Mouse (Mus musculus) kidney, embryonic 15.5 days (tissue): ENCODE data around the gene Gdpgp1. TPM values are rescaled to one million over a fixed set of nuclear protein-coding genes. Genes with fewer than 3 reads are reported as not detected.

Experiments
- ATAC-seq: fragments of 200-750 bp; cut with Nextera tagmentation; replicated peaks from 2 replicates; pipeline ENCODE4 v1.8.0; 2017; ENCODE audit warnings: moderate TSS enrichment; ENCODE audit not compliant: low FRiP score
- H3K27ac ChIP-seq: fragments of 300-500 bp; sonication (generic); 2 replicates; pipeline ENCODE4 v1.5.1; 2015; ENCODE audit warnings: mild to moderate bottlenecking, inconsistent platforms
- H3K27me3 ChIP-seq: fragments of 300-500 bp; sonication (generic); 2 replicates; pipeline ENCODE4 v1.6.1; 2015; ENCODE audit warnings: inconsistent platforms
- H3K36me3 ChIP-seq: fragments of 300-500 bp; sonication (generic); 2 replicates; pipeline ENCODE4 v1.6.1; 2015; ENCODE audit warnings: inconsistent platforms
- H3K4me1 ChIP-seq: fragments of 300-500 bp; sonication (generic); 2 replicates; pipeline ENCODE4 v1.6.1; 2015; ENCODE audit warnings: inconsistent platforms
- H3K4me2 ChIP-seq: fragments of 300-500 bp; sonication (generic); 2 replicates; pipeline ENCODE4 v1.6.1; 2015; ENCODE audit warnings: moderate library complexity, mild to moderate bottlenecking, inconsistent platforms
- H3K4me3 ChIP-seq: fragments of 300-500 bp; sonication (generic); replicated peaks from 2 replicates; pipeline ENCODE4 v1.5.1; 2015; ENCODE audit warnings: mild to moderate bottlenecking, inconsistent platforms
- H3K9ac ChIP-seq: fragments of 300-500 bp; sonication (generic); 2 replicates; pipeline ENCODE4 v1.6.1; 2015; ENCODE audit warnings: mild to moderate bottlenecking, inconsistent platforms
- H3K9me3 ChIP-seq: fragments of 300-500 bp; sonication (generic); replicated peaks from 2 replicates; pipeline ENCODE4 v1.6.1; 2016; ENCODE audit warnings: inconsistent platforms
- WGBS: fragments of 180-500 bp; shearing (Covaris S2); methylation state at CpG from one replicate; pipeline ENCODE4 v1.1.7; 2015; ENCODE audit warnings: mixed read lengths; 5-methylcytosine and 5-hydroxymethylcytosine counted together
- polyA plus RNA-seq: library from polyadenylated mRNA; unstranded; fragments of >200 nt; fragmentation: Nextera tagmentation; extraction: Ambion mirVana; gene quantifications from 2 replicates; pipeline ENCODE4 v1.2.1, GENCODE M21; 2015

Gene Gdpgp1
- polyA plus RNA-seq, 1 experiment from 2014 or later = 3.9 TPM

- no peak overlapping the region for H3K27ac ChIP-seq
- no peak overlapping the region for H3K4me3 ChIP-seq
- H3K4me2 ChIP-seq = no peak overlapping the region
- 59% methylated on average over 5 of the region's 5 CpGs for WGBS
- no peaks in the 10 kb centered on the region for H3K27me3 ChIP-seq
- no peak for ATAC-seq
- H3K36me3 ChIP-seq = peaks cover 7% of the 10 kb centered on the region; the same call in 1 of the 2 replicates
- no peaks in the 10 kb centered on the region for H3K9me3 ChIP-seq
- peaks cover 74% of the 10 kb centered on the region for H3K4me1 ChIP-seq
- H3K9ac ChIP-seq = no peak overlapping the region
Measured at GRCm38 (mm10) chr7:80200963-80201539, 31.6 kb upstream of the Gdpgp1 start.

- Histone ChIP-seq H3K9ac (no peak overlapping the region), H3K36me3 (peaks cover 7% of the 10 kb centered on the region; the same call in 1 of the 2 replicates), H3K4me3 (no peak overlapping the region), H3K27me3 (no peaks in the 10 kb centered on the region), H3K27ac (no peak overlapping the region), H3K4me2 (no peak overlapping the region), H3K4me1 (peaks cover 82% of the 10 kb centered on the region), H3K9me3 (no peaks in the 10 kb centered on the region)
- ATAC-seq = no peak
- WGBS = 88% methylated on average over 15 of the region's 15 CpGs
Measured at GRCm38 (mm10) chr7:80201888-80202540, 30.7 kb upstream of the Gdpgp1 start.

DNA sequence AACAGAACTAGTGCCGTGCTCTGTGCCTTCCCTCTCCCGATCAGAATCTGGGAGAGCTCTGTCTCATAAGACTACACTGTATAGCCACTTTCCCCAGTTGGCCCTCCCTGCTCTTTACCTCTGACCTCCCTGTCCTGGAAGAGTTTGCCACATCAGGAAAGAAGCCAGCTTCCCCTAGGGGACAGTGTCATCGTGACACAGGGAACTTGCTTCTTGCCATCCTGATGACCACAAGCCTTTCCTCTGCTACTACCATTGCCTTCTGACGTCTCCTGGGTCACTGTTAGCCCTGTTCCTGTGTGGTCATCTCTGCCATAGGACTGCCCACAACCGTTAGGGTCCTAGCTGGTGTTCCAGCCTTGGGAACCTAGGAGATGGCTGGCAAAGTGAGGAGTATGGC is 29.7 kb upstream of the Gdpgp1 start:
- WGBS = 80% methylated on average over 5 of the region's 5 CpGs
- Histone ChIP-seq H3K4me2 (no peak overlapping the region), H3K9me3 (no peaks in the 10 kb centered on the region), H3K4me3 (no peak overlapping the region), H3K9ac (no peak overlapping the region), H3K27me3 (no peaks in the 10 kb centered on the region), H3K36me3 (peaks cover 7% of the 10 kb centered on the region; the same call in 1 of the 2 replicates), H3K4me1 (peaks cover 83% of the 10 kb centered on the region), H3K27ac (no peak overlapping the region)
- ATAC-seq = no peak

DNA sequence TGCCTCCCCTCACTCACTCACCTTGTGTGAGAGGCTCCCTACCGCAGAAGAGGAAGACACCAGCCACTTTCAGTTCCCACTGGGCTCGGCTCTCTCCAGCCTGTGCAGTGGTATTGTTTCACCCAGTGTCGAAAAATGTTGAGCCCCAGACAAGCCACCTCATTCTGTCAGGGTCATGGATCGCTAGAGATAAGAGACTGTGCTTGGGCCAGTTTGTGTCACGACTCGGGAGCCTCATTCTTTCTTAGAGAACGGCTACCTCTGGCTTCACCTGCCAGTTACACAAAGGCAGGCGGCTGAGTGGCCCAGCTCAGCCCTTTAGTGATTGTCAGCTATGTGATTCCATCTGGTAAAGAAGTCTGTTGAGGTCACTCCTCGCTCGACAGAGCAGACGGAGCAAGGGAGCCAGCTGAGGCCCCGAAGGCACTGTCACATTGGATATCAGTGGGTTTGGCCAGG is 29.0 kb upstream of the Gdpgp1 start:
- peaks cover 7% of the 10 kb centered on the region; the same call in 1 of the 2 replicates for H3K36me3 ChIP-seq
- H3K9me3 ChIP-seq = no peaks in the 10 kb centered on the region
- 0 out of 2 replicates have a peak overlapping the region, but pooled peaks have one; percentile 24 for H3K27ac ChIP-seq
- no peaks in the 10 kb centered on the region for H3K27me3 ChIP-seq
- no peak overlapping the region for H3K9ac ChIP-seq
- 42% methylated on average over 12 of the region's 12 CpGs for WGBS
- no peak overlapping the region for H3K4me3 ChIP-seq
- H3K4me1 ChIP-seq = peaks cover 90% of the 10 kb centered on the region
- H3K4me2 ChIP-seq = no peak overlapping the region
- ATAC-seq = no peak

GRCm38 (mm10) chr7:80204362-80204761 is 28.3 kb upstream of the Gdpgp1 start:
- H3K4me1 ChIP-seq = peaks cover 91% of the 10 kb centered on the region

GRCm38 (mm10) chr7:80204961-80205360 is 27.7 kb upstream of the Gdpgp1 start:
- no peak for ATAC-seq
- Histone ChIP-seq H3K36me3 (peaks cover 7% of the 10 kb centered on the region; the same call in 1 of the 2 replicates), H3K4me3 (no peak overlapping the region), H3K9me3 (no peaks in the 10 kb centered on the region), H3K4me1 (peaks cover 91% of the 10 kb centered on the region), H3K27me3 (no peaks in the 10 kb centered on the region), H3K9ac (no peak overlapping the region), H3K27ac (no peak overlapping the region), H3K4me2 (no peak overlapping the region)
- 74% methylated on average over 7 of the region's 7 CpGs for WGBS

More at GRCm38 (mm10) chr7:80204362-80204761, 28.3 kb upstream of the Gdpgp1 start:
- WGBS = 72% methylated on average over 4 of the region's 4 CpGs
- Histone ChIP-seq H3K27ac (no peak overlapping the region), H3K27me3 (no peaks in the 10 kb centered on the region), H3K4me2 (no peak overlapping the region), H3K4me3 (no peak overlapping the region), H3K36me3 (peaks cover 7% of the 10 kb centered on the region; the same call in 1 of the 2 replicates), H3K9ac (no peak overlapping the region), H3K9me3 (no peaks in the 10 kb centered on the region)
- ATAC-seq = no peak

DNA sequence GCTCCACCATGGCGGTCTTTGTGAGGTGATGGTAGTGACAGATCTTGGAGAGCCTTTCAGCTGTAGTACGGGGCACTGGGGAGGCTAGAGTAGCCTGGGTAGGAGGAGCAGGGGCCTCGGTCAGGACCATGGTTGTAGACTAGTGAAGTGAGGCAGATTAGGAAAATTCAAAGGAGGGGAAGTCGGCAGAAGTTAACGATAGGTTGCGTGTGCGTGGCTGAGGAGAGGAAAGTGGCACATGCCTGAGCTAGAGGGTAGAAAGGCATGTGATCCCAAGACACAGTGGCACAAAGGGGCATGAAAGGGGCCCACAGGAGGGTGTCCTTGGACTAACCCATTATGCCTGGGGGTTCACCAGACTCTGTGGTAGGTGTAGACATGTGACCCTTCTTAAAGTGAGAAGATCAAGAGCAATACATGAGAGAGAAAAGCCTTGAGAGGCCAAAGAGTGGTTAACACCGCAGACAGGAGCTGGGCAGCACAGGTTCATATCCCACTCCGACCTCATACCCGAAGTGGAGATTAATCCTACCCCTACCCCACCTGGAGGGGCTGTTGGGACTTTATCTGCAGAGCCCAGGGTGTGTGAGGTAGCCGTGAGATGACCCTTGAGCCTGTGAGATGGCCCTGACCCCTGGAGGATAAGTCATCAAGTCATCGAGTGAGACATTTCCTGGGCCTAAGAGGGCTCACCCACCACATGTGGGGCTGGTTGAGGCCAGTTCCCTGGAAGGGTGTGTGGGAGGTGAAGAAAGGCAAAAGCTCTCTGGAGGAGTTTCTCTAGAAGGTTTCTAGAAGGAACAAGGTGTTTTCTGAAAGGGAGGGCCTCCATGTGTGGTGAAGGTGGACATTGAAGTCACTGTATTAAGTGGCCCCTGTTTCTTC is 26.7 kb upstream of the Gdpgp1 start:
- H3K4me3 ChIP-seq = no peak overlapping the region
- H3K27ac ChIP-seq = peak overlapping the region; percentile 78; the same call in 1 of the 2 replicates
- peaks cover 84% of the 10 kb centered on the region for H3K4me1 ChIP-seq

DNA sequence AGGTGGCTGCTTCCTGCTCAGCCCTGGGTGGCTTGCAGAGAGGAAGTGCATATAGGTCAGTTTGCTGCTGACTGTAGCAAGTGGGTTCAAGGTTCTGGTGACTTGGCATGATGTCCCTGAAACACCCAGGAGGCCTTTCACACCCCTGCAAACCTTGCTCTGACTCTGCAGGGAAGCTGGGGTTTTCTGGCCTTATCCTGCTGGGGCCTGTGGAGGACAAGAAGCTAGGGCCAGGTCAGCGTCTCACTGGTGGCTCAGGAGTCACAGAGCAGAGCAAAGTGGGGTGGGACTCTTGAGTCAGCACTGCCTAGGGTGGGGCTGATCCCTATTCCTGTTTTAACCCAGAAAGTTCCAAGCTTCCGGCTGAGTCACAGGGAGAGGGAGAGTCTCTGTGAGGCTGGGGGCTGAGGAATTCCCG is 25.3 kb upstream of the Gdpgp1 start:
- Histone ChIP-seq H3K4me2 (no peak overlapping the region), H3K4me3 (no peak overlapping the region), H3K27ac (peak overlapping the region; percentile 78), H3K4me1 (peaks cover 78% of the 10 kb centered on the region), H3K27me3 (no peaks in the 10 kb centered on the region), H3K9ac (no peak overlapping the region), H3K36me3 (0 out of 2 replicates have a peak, but pooled peaks cover 2% of the 10 kb centered on the region), H3K9me3 (no peaks in the 10 kb centered on the region)
- 62% methylated on average over 3 of the region's 3 CpGs for whole genome bisulfite sequencing
- peak; percentile 34; the same call in 1 of the 2 replicates for ATAC-seq

More for the DNA sequence above, 26.7 kb upstream of the Gdpgp1 start:
- Histone ChIP-seq H3K9ac (no peak overlapping the region), H3K9me3 (no peaks in the 10 kb centered on the region), H3K27me3 (no peaks in the 10 kb centered on the region), H3K4me2 (no peak overlapping the region), H3K36me3 (peaks cover 7% of the 10 kb centered on the region; the same call in 1 of the 2 replicates)
- ATAC-seq = no peak
- 77% methylated on average over 12 of the region's 12 CpGs for WGBS

DNA sequence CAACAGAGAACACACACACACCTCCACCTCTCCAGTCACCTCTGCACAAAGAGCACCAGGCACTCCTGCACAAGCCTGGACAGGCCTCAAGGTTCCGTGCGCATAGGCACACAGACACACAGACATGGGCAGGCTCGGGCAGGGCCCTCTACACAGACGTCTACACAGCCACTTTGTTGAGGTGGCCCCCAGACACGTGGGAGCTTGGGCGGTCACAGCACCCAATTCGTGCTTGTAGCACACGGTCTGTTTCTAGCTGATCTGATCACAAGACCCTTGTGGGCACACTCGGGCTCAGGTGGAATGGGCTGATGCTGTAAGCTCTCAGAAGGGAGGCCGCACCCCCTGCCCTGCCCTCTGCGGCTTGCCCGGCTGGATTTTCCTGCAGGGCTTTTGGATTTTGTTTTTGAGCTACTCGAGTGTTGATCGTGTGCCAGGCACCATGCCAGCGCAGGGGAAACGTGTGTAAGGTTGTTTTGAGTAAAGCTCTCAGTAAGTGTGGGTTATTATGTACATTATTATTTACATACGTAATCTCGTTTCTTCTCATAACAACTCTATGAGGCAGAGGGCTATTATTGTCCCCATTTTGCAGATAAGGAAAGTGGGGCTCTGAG is 24.5 kb upstream of the Gdpgp1 start:
- no peak overlapping the region for H3K4me2 ChIP-seq
- H3K9me3 ChIP-seq = no peaks in the 10 kb centered on the region
- ATAC-seq = no peak; the same call in 1 of the 2 replicates
- WGBS = 77% methylated on average over 18 of the region's 18 CpGs
- 0 out of 2 replicates have a peak overlapping the region, but pooled peaks have one; percentile 14 for H3K9ac ChIP-seq
- no peaks in the 10 kb centered on the region for H3K27me3 ChIP-seq
- peak overlapping the region; percentile 78 for H3K27ac ChIP-seq
- H3K4me1 ChIP-seq = peaks cover 70% of the 10 kb centered on the region
- peaks cover under 1% of the 10 kb centered on the region for H3K36me3 ChIP-seq
- H3K4me3 ChIP-seq = no peak overlapping the region

DNA sequence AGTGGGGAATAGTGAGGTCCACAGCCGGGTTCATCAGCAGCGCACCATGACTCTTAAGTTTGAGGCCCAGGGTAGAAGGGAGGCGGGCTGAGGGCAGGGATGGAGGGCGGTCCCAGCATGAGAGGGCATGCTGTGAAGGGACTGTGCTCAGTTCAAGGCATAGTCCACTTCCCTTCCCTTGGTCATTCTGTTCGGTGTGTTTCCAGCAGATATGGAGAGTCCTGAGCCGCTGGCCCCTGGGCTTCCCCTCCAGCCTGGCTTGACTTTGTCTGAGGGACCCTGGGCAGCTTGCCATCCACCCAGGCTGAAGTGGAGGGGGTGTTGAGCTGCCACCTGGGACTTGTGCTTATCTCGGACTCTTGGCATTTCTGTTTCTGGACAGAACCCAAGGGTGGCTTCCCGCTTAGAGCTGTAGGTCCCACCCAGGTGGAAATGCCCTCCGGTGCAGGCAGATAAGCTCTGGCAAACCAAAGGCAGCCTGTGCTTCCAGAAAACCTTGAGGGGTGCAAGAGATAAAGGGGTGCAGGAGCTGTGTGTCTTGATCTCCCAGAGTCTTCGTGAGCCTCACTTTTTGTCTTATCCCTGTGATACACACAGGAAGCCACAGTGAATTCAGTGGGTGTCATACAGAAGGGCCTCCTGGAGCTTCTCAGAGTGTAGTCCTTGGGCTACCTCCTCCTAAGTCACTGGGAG is 23.8 kb upstream of the Gdpgp1 start:
- Histone ChIP-seq H3K27ac (peak overlapping the region; percentile 78), H3K4me3 (no peak overlapping the region), H3K9ac (0 out of 2 replicates have a peak overlapping the region, but pooled peaks have one; percentile 29), H3K36me3 (peaks cover 8% of the 10 kb centered on the region), H3K9me3 (no peaks in the 10 kb centered on the region), H3K27me3 (no peaks in the 10 kb centered on the region), H3K4me2 (no peak overlapping the region), H3K4me1 (peaks cover 63% of the 10 kb centered on the region)
- WGBS = 80% methylated on average over 10 of the region's 10 CpGs
- ATAC-seq = peak; percentile 75

DNA sequence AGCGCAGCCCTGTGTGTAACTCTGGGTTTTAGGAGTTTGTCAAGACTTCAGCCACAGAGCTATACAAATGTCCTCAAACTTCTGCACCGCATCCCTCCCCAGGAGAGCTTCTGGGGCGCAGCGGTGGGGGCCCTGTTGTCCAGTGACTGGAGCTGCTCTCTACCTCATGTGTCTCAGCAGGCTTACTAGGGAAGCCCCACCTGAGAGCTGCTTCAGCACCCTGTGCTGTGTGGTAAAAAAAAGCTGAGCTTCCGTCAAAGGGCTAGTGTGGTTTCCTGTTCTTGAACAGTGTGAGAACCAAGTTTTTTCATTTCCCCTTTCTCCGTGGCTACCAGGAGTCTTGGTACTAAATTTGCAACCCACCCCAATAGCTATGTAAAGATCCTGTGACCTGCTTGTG is 23.0 kb upstream of the Gdpgp1 start:
- Histone ChIP-seq H3K4me2 (no peak overlapping the region), H3K36me3 (peaks cover 16% of the 10 kb centered on the region), H3K27ac (peak overlapping the region; percentile 78), H3K4me1 (peaks cover 56% of the 10 kb centered on the region), H3K9me3 (no peaks in the 10 kb centered on the region), H3K27me3 (no peaks in the 10 kb centered on the region), H3K9ac (no peak overlapping the region), H3K4me3 (no peak overlapping the region)
- no peak for ATAC-seq
- WGBS = 68% methylated on average over 6 of the region's 6 CpGs
